Mouse (Mus musculus): ENCODE measurements at regions not wholly inside any gene's neighbourhood (a gene's known extent, or its start where the extent isn't known, plus 50 kb on each side); places are given as distances from the start of the nearest gene placed in this dataset.

DNA sequence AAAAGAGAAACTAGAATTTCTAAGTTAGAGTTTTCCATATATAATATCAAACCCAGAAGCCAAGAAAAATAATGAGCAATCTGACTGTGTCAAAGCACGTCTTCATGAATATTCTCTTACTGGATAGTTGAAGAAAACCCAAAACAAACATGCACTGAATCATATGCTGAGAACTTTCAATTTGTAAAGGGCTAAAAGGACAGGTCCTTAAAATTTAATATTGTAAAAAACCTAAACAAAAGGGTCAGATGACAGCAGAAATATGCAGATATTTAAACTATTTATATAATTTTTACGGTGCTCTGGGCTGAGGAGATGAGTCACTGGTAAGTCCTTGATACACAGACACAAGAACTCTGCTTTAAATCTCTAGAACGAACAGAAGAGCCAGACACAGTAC is 356.7 kb upstream of the Runx1 start:
- TF ChIP-seq E2F4 (IDR thresholded peaks at IDR 0.05; ENCODE audit: insufficient read depth) (no peak), SRF (IDR thresholded peaks at IDR 0.05; ENCODE audit: control insufficient read depth, insufficient read length, low read depth) (no peak), TCF12 (IDR thresholded peaks at IDR 0.05; ENCODE audit: insufficient read depth, poor library complexity, severe bottlenecking) (no peak), CEBPB (IDR thresholded peaks at IDR 0.05; ENCODE audit: insufficient read depth, poor library complexity, severe bottlenecking) (no peak), POLR2A (IDR thresholded peaks at IDR 0.05; ENCODE audit: insufficient read length, low read depth) (no peak), MAX (IDR thresholded peaks at IDR 0.05; ENCODE audit: low read depth) (no peak), POLR2AphosphoS2 (IDR thresholded peaks at IDR 0.05; ENCODE audit: insufficient read length, low read depth) (no peak), TCF3 (IDR thresholded peaks at IDR 0.05; ENCODE audit: insufficient read length, low read depth) (no peak), MYOG (IDR thresholded peaks at IDR 0.05; ENCODE audit: control insufficient read depth in 1 of 3, insufficient read depth in 1 of 3, insufficient read length in 2 of 3, low read depth in 2 of 3) (no peak), REST (IDR thresholded peaks at IDR 0.05; ENCODE audit: insufficient read depth, insufficient read length) (no peak), MYOD1 (IDR thresholded peaks at IDR 0.05; ENCODE audit: control insufficient read depth in 1 of 3, insufficient read length in 2 of 3, low read depth in 2 of 3) (no peak), USF1 (IDR thresholded peaks at IDR 0.05; ENCODE audit: low read depth) (no peak)
- Histone ChIP-seq H3K27me3 (ENCODE audit: control insufficient read depth, insufficient read depth, insufficient read length) (no peaks in the 10 kb centered on the region), H3K4me3 (no peak overlapping the region), H3ac (ENCODE audit: control insufficient read depth, insufficient read length) (no peak overlapping the region), H3K4me2 (ENCODE audit: low read depth) (peak overlapping the region; percentile 44), H3K36me3 (ENCODE audit: control insufficient read depth, insufficient read depth) (no peaks in the 10 kb centered on the region), H3K79me2 (ENCODE audit: control insufficient read depth, insufficient read depth) (no peaks in the 10 kb centered on the region)

GRCm38 (mm10) chr16:93181497-93181896 is 355.5 kb upstream of the Runx1 start:
- no peak overlapping the region for H3ac ChIP-seq (ENCODE audit: control insufficient read depth, insufficient read length)
- no peak overlapping the region for H3K4me2 ChIP-seq (ENCODE audit: low read depth)
- no peak for TF ChIP-seq POLR2AphosphoS2 (IDR thresholded peaks at IDR 0.05; ENCODE audit: insufficient read length, low read depth)
- no peak for TF ChIP-seq TCF12 (IDR thresholded peaks at IDR 0.05; ENCODE audit: insufficient read depth, poor library complexity, severe bottlenecking)
- no peak for TF ChIP-seq POLR2A (IDR thresholded peaks at IDR 0.05; ENCODE audit: insufficient read length, low read depth)
- no peak for TF ChIP-seq USF1 (IDR thresholded peaks at IDR 0.05; ENCODE audit: low read depth)
- TF ChIP-seq TCF3 (IDR thresholded peaks at IDR 0.05; ENCODE audit: insufficient read length, low read depth), result no peak
- no peak for TF ChIP-seq REST (IDR thresholded peaks at IDR 0.05; ENCODE audit: insufficient read depth, insufficient read length)
- TF ChIP-seq MYOD1 (IDR thresholded peaks at IDR 0.05; ENCODE audit: control insufficient read depth in 1 of 3, insufficient read length in 2 of 3, low read depth in 2 of 3), result no peak
- TF ChIP-seq MAX (IDR thresholded peaks at IDR 0.05; ENCODE audit: low read depth), result no peak
- TF ChIP-seq E2F4 (IDR thresholded peaks at IDR 0.05; ENCODE audit: insufficient read depth), result no peak
- TF ChIP-seq CEBPB (IDR thresholded peaks at IDR 0.05; ENCODE audit: insufficient read depth, poor library complexity, severe bottlenecking), result no peak
- no peak for TF ChIP-seq SRF (IDR thresholded peaks at IDR 0.05; ENCODE audit: control insufficient read depth, insufficient read length, low read depth)
- TF ChIP-seq MYOG (IDR thresholded peaks at IDR 0.05; ENCODE audit: control insufficient read depth in 1 of 3, insufficient read depth in 1 of 3, insufficient read length in 2 of 3, low read depth in 2 of 3), result no peak
- H3K4me3 ChIP-seq, result no peak overlapping the region
- H3K36me3 ChIP-seq (ENCODE audit: control insufficient read depth, insufficient read depth), result no peaks in the 10 kb centered on the region
- H3K27me3 ChIP-seq (ENCODE audit: control insufficient read depth, insufficient read depth, insufficient read length), result no peaks in the 10 kb centered on the region
- H3K79me2 ChIP-seq (ENCODE audit: control insufficient read depth, insufficient read depth), result no peaks in the 10 kb centered on the region

DNA sequence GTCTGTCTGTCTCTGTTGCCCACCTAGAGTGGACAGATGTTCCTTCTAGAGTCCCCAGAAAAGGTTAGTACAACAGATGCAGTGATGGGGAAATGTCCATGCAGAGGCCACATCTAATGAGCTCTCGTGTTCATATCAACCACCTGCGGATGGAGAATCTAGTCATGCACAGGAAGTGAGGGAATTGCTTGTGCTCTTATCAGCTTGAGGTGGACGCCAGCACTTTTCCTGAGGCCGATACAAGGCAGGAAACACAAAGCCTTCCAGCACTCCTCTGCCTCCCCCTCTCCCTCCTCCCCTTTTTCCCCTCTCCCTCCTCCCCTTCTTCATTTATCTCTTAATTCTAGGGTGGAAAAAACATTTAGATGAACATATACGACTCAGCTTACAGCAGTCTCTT is 354.3 kb upstream of the Runx1 start:
- Histone ChIP-seq H3K27me3 (ENCODE audit: control insufficient read depth, insufficient read depth, insufficient read length) (no peaks in the 10 kb centered on the region), H3K4me2 (ENCODE audit: low read depth) (no peak overlapping the region), H3K36me3 (ENCODE audit: control insufficient read depth, insufficient read depth) (no peaks in the 10 kb centered on the region), H3ac (ENCODE audit: control insufficient read depth, insufficient read length) (no peak overlapping the region), H3K4me3 (no peak overlapping the region), H3K79me2 (ENCODE audit: control insufficient read depth, insufficient read depth) (no peaks in the 10 kb centered on the region)
- TF ChIP-seq MAX (IDR thresholded peaks at IDR 0.05; ENCODE audit: low read depth), result no peak
- TF ChIP-seq TCF3 (IDR thresholded peaks at IDR 0.05; ENCODE audit: insufficient read length, low read depth), result no peak
- TF ChIP-seq USF1 (IDR thresholded peaks at IDR 0.05; ENCODE audit: low read depth), result no peak
- TF ChIP-seq MYOG (IDR thresholded peaks at IDR 0.05; ENCODE audit: control insufficient read depth in 1 of 3, insufficient read depth in 1 of 3, insufficient read length in 2 of 3, low read depth in 2 of 3), result no peak
- TF ChIP-seq POLR2AphosphoS2 (IDR thresholded peaks at IDR 0.05; ENCODE audit: insufficient read length, low read depth), result no peak
- TF ChIP-seq MYOD1 (IDR thresholded peaks at IDR 0.05; ENCODE audit: control insufficient read depth in 1 of 3, insufficient read length in 2 of 3, low read depth in 2 of 3), result no peak
- TF ChIP-seq SRF (IDR thresholded peaks at IDR 0.05; ENCODE audit: control insufficient read depth, insufficient read length, low read depth), result no peak
- TF ChIP-seq POLR2A (IDR thresholded peaks at IDR 0.05; ENCODE audit: insufficient read length, low read depth), result no peak
- no peak for TF ChIP-seq E2F4 (IDR thresholded peaks at IDR 0.05; ENCODE audit: insufficient read depth)
- TF ChIP-seq REST (IDR thresholded peaks at IDR 0.05; ENCODE audit: insufficient read depth, insufficient read length), result no peak
- no peak for TF ChIP-seq TCF12 (IDR thresholded peaks at IDR 0.05; ENCODE audit: insufficient read depth, poor library complexity, severe bottlenecking)
- no peak for TF ChIP-seq CEBPB (IDR thresholded peaks at IDR 0.05; ENCODE audit: insufficient read depth, poor library complexity, severe bottlenecking)

GRCm38 (mm10) chr16:93166667-93167066 is 340.7 kb upstream of the Runx1 start:
- H3K4me3 ChIP-seq, result no peak overlapping the region
- H3K4me2 ChIP-seq (ENCODE audit: low read depth), result no peak overlapping the region
- H3ac ChIP-seq (ENCODE audit: control insufficient read depth, insufficient read length), result no peak overlapping the region
- TF ChIP-seq MYOG (IDR thresholded peaks at IDR 0.05; ENCODE audit: control insufficient read depth in 1 of 3, insufficient read depth in 1 of 3, insufficient read length in 2 of 3, low read depth in 2 of 3), result no peak
- TF ChIP-seq MYOD1 (IDR thresholded peaks at IDR 0.05; ENCODE audit: control insufficient read depth in 1 of 3, insufficient read length in 2 of 3, low read depth in 2 of 3), result no peak
- no peak for TF ChIP-seq POLR2AphosphoS2 (IDR thresholded peaks at IDR 0.05; ENCODE audit: insufficient read length, low read depth)
- TF ChIP-seq TCF12 (IDR thresholded peaks at IDR 0.05; ENCODE audit: insufficient read depth, poor library complexity, severe bottlenecking), result no peak
- no peak for TF ChIP-seq USF1 (IDR thresholded peaks at IDR 0.05; ENCODE audit: low read depth)
- TF ChIP-seq CEBPB (IDR thresholded peaks at IDR 0.05; ENCODE audit: insufficient read depth, poor library complexity, severe bottlenecking), result no peak
- TF ChIP-seq SRF (IDR thresholded peaks at IDR 0.05; ENCODE audit: control insufficient read depth, insufficient read length, low read depth), result no peak
- no peak for TF ChIP-seq E2F4 (IDR thresholded peaks at IDR 0.05; ENCODE audit: insufficient read depth)
- no peak for TF ChIP-seq POLR2A (IDR thresholded peaks at IDR 0.05; ENCODE audit: insufficient read length, low read depth)
- TF ChIP-seq REST (IDR thresholded peaks at IDR 0.05; ENCODE audit: insufficient read depth, insufficient read length), result no peak
- no peak for TF ChIP-seq TCF3 (IDR thresholded peaks at IDR 0.05; ENCODE audit: insufficient read length, low read depth)
- no peak for TF ChIP-seq MAX (IDR thresholded peaks at IDR 0.05; ENCODE audit: low read depth)
- no peaks in the 10 kb centered on the region for H3K36me3 ChIP-seq (ENCODE audit: control insufficient read depth, insufficient read depth)
- H3K27me3 ChIP-seq (ENCODE audit: control insufficient read depth, insufficient read depth, insufficient read length), result no peaks in the 10 kb centered on the region
- H3K79me2 ChIP-seq (ENCODE audit: control insufficient read depth, insufficient read depth), result no peaks in the 10 kb centered on the region
